Mouse (Mus musculus): Measurements from ENCODE around the gene Chaf1a. TPM values are rescaled to one million over a fixed set of nuclear protein-coding genes. Genes with fewer than 3 reads are reported as not detected.

The Chaf1a gene
- polyA plus RNA-seq, 1 experiment from 2014 or later: 44.5 TPM

DNA sequence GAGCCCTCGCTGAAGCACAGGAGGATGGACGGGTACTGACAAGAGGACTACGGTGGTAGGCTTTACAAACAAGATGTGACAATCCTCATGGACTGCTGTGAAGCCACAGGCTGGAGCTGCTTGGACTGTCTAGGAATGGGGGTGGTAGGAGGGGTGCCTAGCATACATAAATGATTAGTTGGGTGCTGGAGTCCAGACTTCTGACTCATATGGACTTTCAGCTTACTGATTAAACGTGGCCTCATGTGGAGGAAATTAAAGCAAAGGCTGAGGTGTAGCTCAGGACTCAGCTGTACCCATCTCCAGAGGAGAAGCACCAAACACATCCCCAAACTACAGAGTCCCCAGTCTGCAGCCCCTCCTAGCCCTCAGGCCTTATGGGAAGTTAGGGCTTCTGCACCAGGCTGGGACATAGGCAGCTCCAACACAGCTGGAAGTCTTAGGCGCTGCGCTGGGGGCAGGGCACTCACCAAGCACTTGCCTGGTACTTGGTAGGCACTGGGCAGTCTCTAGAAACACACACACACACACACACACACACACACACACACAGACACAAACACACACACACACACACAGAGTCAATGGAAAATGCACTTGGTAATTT is 8.0 kb upstream of the Chaf1a start:
- H3K4me1 ChIP-seq: peaks cover 25% of the 10 kb centered on the region
- WGBS: 78% methylated on average over 6 of the region's 6 CpGs
- no peaks in the 10 kb centered on the region for H3K27me3 ChIP-seq
- H3K4me3 ChIP-seq: no peak overlapping the region
- ATAC-seq (ENCODE audit: insufficient number of reproducible peaks, insufficient read depth, low FRiP score, low TSS enrichment): no peak
- H3K9ac ChIP-seq: no peak overlapping the region
- no peak overlapping the region for H3K27ac ChIP-seq
- peaks cover 33% of the 10 kb centered on the region for H3K36me3 ChIP-seq
- no peak overlapping the region for H3K4me2 ChIP-seq (replicated peaks)
- H3K9me3 ChIP-seq: no peaks in the 10 kb centered on the region

DNA sequence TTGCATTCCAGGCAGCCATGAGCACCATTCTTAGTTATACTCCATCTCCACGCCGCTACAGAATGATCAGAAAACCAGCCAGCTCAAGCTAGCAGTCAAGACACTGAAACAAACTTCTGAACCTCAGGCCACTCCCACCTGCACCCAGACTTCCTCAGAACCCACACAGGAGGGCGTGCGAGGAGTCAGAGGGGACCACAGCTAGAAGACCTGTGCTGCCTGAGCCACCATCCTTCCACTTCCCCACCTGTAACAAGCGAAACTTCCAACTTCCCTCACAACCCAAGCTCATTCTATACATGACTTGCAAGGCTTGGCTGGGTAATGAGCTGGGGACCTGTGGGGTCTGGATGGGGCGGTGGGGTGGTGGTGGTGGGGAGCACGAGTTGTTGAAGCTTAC is 7.4 kb upstream of the Chaf1a start:
- ATAC-seq (ENCODE audit: insufficient number of reproducible peaks, insufficient read depth, low FRiP score, low TSS enrichment): no peak
- Histone ChIP-seq H3K36me3 (peaks cover 33% of the 10 kb centered on the region), H3K9me3 (no peaks in the 10 kb centered on the region), H3K4me3 (no peak overlapping the region), H3K27ac (no peak overlapping the region), H3K27me3 (no peaks in the 10 kb centered on the region), H3K4me1 (peaks cover 25% of the 10 kb centered on the region), H3K9ac (no peak overlapping the region), H3K4me2 (replicated peaks) (no peak overlapping the region)
- 72% methylated on average over 7 of the region's 7 CpGs for WGBS

DNA sequence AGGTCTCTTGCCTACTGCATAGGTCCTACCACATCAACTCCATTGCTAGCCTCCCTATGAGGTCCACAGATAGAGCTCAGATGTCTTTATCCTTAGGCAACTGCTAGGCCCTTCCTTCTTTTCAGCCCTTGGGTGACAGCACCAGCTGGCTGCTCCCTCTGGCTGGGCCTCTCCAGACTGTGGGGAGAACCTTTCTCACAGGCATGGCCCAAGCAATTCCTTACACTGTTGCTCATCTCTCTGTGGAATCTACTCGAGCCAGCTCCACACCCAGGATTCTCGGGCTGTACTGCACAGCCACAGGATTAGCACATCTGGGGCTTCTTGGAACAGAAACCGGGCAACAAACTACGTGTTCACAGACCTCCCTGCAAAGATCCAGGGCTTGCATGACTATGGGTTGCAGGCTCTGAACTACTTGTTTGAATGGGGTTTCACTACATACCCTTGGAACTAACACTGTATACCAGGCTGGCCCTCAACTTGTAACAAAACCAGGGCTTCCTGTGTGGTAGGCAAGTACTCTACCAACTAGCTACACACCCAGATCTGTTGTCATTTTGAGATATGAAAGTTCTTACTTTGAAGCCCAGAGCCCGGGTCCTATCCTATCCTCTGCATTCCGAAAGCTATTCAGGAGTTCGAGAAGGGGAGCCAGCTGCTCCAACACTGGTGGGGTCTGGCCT is 6.1 kb upstream of the Chaf1a start:
- H3K27me3 ChIP-seq: no peaks in the 10 kb centered on the region
- no peak for ATAC-seq (ENCODE audit: insufficient number of reproducible peaks, insufficient read depth, low FRiP score, low TSS enrichment)
- 85% methylated on average over 7 of the region's 7 CpGs for WGBS
- H3K36me3 ChIP-seq: peaks cover 26% of the 10 kb centered on the region
- H3K9me3 ChIP-seq: no peaks in the 10 kb centered on the region
- no peak overlapping the region for H3K4me2 ChIP-seq (replicated peaks)
- H3K4me3 ChIP-seq: 0 out of 2 replicates have a peak overlapping the region, but pooled peaks have one; percentile 8
- no peak overlapping the region for H3K27ac ChIP-seq
- peak overlapping the region; percentile 90; the same call in 1 of the 2 replicates for H3K9ac ChIP-seq
- H3K4me1 ChIP-seq: peaks cover 25% of the 10 kb centered on the region

DNA sequence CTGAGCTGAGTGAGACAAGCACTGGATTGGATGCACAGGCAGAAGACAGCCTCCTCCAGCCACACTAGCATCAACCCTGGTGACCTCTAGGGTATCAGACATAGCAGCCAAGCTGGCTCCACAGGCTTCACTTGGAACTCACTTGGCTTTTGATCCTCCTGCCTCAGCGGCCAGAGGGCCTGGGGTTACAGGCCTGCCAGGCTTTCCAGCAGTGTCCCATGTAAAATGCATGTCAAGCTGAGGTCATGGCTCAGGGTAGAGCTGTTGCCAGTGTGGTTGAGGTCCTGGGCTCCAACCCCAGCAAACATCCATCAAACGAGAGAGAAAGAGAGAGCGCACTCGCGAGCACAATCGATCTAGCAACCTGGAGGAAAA is 5.5 kb upstream of the Chaf1a start:
- WGBS: 92% methylated on average over 6 of the region's 6 CpGs
- Histone ChIP-seq H3K27me3 (no peaks in the 10 kb centered on the region), H3K9me3 (no peaks in the 10 kb centered on the region), H3K27ac (no peak overlapping the region), H3K4me2 (replicated peaks) (peak overlapping the region; percentile 55), H3K36me3 (peaks cover 21% of the 10 kb centered on the region), H3K4me1 (peaks cover 25% of the 10 kb centered on the region), H3K9ac (peak overlapping the region; percentile 90), H3K4me3 (0 out of 2 replicates have a peak overlapping the region, but pooled peaks have one; percentile 8)
- ATAC-seq (ENCODE audit: insufficient number of reproducible peaks, insufficient read depth, low FRiP score, low TSS enrichment): no peak

DNA sequence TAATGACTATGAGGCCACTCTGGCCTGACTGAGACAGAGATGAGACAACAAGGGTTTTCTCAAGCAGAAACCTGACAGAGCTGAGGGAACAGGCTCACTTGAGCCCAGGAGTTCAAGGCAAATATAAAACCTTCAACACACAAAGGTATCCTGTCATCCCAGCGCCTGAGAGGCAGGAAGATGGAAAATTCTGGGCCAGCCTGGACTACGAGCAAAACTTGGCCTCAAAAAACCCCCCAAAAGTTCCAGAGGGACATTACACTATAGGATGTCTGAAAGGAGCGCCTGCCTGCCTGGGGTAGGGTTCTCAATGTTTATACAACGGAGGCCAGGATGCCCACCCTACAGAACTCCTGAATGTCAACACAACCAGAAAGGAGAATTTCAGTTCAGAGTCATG is 5.0 kb upstream of the Chaf1a start:
- Histone ChIP-seq H3K4me2 (replicated peaks) (peak overlapping the region; percentile 55), H3K9ac (peak overlapping the region; percentile 90), H3K9me3 (no peaks in the 10 kb centered on the region), H3K4me1 (peaks cover 25% of the 10 kb centered on the region), H3K27me3 (no peaks in the 10 kb centered on the region), H3K36me3 (peaks cover 16% of the 10 kb centered on the region), H3K4me3 (peak overlapping the region; percentile 80), H3K27ac (no peak overlapping the region)
- ATAC-seq (ENCODE audit: insufficient number of reproducible peaks, insufficient read depth, low FRiP score, low TSS enrichment): no peak
- WGBS: 77% methylated on average over 4 of the region's 4 CpGs

DNA sequence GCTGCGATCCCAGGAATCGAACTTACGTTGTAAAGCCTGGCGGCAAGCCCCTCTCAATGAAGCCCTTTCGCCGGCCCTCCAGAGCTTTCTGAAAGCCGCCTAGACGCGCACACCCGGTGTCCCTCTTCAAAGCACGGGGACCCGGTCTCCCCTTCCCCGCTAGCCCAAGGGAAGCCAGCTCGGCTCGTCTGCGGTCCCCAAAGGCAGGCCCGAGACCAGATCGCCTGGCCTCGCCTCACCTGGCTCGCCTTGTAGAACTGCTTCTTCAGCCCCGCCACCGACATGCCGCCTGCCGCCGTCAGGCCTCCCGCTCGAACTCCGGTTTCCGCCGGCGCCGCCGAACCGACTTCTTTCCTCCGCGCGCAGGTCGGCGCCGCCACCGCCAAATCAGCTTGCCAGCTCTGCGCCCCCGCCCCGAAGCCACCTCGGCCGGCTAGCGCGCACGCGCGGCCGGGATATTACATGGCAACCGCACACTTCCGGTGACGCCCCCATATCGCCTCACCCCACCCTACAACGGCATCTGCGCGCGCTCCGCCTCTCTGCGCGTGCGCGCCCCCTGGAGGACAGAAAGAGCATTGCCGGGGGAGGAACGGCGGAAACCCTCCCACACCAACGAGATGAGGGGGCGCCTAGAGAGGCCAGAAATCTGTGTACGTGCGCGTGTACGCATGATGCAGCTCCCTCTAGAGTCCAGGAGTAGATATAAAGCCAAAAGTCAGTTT is 3.9 kb upstream of the Chaf1a start, which contains the start of gene Sh3gl1:
Gene Sh3gl1, minus strand, starts transcription at position 460 of the 725 bp plus-strand sequence.
- peaks cover 15% of the 10 kb centered on the region for H3K36me3 ChIP-seq
- H3K9ac ChIP-seq: peak within 1 kb of the TSS; percentile 90
- peak within 1 kb of the TSS; percentile 80 for H3K4me3 ChIP-seq
- peak within 1 kb of the TSS; percentile 89 for H3K27ac ChIP-seq
- H3K4me1 ChIP-seq: peaks cover 29% of the 10 kb centered on the region
- under 1% methylated on average over 74 of the region's 74 CpGs for WGBS
- no peaks in the 10 kb centered on the region for H3K27me3 ChIP-seq
- peak within 1 kb of the TSS; percentile 55 for H3K4me2 ChIP-seq (replicated peaks)
- H3K9me3 ChIP-seq: no peaks in the 10 kb centered on the region
- ATAC-seq (ENCODE audit: insufficient number of reproducible peaks, insufficient read depth, low FRiP score, low TSS enrichment): peak; percentile 78

DNA sequence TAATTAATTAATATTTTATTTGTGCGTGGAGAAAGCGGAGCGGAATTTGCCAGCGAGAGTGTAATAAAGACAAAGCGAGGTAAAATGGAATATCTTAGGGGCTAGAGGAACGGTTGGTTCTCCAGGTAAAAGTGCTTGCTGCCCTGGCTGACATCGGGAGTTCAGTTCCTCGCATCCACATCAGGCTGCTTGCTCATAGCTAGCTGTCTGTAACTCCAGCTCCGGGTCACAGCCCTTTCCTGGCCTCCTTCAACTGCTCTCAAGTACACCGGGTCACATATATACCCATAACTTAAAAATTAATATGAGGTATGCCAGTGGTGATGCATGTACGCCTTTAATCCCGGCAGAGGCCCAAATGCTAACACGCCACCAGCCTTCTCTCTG is 3.3 kb upstream of the Chaf1a start:
- no peak overlapping the region for H3K27ac ChIP-seq
- no peaks in the 10 kb centered on the region for H3K27me3 ChIP-seq
- peak overlapping the region; percentile 55 for H3K4me2 ChIP-seq (replicated peaks)
- WGBS: 34% methylated on average over 13 of the region's 13 CpGs
- peaks cover 14% of the 10 kb centered on the region for H3K36me3 ChIP-seq
- no peaks in the 10 kb centered on the region for H3K9me3 ChIP-seq
- H3K4me3 ChIP-seq: peak overlapping the region; percentile 80; the same call in 1 of the 2 replicates
- no peak for ATAC-seq (ENCODE audit: insufficient number of reproducible peaks, insufficient read depth, low FRiP score, low TSS enrichment)
- peak overlapping the region; percentile 90; the same call in 1 of the 2 replicates for H3K9ac ChIP-seq
- peaks cover 35% of the 10 kb centered on the region for H3K4me1 ChIP-seq

DNA sequence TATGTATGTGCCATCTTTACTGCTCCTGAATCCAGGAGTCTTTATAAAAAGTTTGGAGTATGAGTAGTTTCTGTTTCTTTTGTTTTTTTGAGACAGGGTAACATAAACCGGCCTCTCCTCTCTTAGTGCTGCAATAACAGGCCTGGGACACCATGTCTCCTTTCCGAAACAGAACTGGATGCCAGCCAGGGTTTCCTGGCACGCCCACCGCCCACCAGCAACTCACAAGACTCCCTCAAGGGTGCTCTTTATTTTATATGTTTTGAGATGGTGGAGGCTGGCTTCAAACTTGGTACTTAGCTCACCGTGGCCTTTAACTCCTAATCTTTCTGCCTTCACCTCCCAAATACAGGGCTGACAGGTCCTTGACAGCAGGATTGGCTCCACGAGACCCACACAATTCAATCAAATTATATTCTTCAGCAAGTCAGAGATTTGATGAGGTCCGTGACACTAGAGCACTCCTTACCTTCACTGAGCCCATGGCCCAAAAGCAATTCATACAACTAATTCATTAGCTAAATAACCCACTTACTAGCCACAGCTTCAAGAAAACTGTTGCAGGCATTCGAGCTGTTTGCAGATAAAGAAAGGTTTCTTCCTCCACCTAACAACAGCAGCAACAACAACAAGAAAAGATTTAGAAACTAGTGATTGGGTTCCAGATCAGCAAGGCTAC is 1.5 kb upstream of the Chaf1a start:
- Histone ChIP-seq H3K9me3 (no peaks in the 10 kb centered on the region), H3K9ac (no peak overlapping the region), H3K36me3 (peaks cover 12% of the 10 kb centered on the region), H3K4me3 (no peak overlapping the region), H3K4me1 (peaks cover 32% of the 10 kb centered on the region), H3K27me3 (no peaks in the 10 kb centered on the region), H3K4me2 (replicated peaks) (no peak overlapping the region), H3K27ac (no peak overlapping the region)
- no peak for ATAC-seq (ENCODE audit: insufficient number of reproducible peaks, insufficient read depth, low FRiP score, low TSS enrichment)
- 89% methylated on average over 8 of the region's 8 CpGs for whole genome bisulfite sequencing

DNA sequence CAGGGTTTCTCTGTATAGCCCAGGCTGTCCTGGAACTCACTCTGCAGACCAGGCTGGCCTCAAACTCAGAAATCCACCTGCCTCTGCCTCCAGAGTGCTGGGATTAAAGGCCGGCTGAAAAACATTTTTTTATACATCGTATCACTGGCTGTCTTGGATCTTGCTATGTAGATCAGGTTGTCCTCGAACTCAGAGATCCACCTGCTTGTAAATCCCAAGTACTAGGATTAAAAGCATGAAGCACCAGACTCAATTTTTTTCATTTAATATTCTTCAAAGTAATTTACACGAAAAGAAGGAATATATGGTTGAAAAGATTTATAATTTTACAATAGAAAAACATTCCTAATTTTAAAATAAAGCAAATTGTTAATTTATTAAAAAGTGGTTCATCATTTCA is 894 bp upstream of the Chaf1a start:
- no peaks in the 10 kb centered on the region for H3K27me3 ChIP-seq
- 77% methylated on average over 4 of the region's 4 CpGs for WGBS
- no peak overlapping the region for H3K4me3 ChIP-seq
- no peak overlapping the region for H3K9ac ChIP-seq
- H3K9me3 ChIP-seq: no peaks in the 10 kb centered on the region
- H3K36me3 ChIP-seq: peaks cover 14% of the 10 kb centered on the region
- peak overlapping the region; percentile 73 for H3K4me2 ChIP-seq (replicated peaks)
- H3K27ac ChIP-seq: no peak overlapping the region
- no peak for ATAC-seq (ENCODE audit: insufficient number of reproducible peaks, insufficient read depth, low FRiP score, low TSS enrichment)
- peaks cover 27% of the 10 kb centered on the region for H3K4me1 ChIP-seq

DNA sequence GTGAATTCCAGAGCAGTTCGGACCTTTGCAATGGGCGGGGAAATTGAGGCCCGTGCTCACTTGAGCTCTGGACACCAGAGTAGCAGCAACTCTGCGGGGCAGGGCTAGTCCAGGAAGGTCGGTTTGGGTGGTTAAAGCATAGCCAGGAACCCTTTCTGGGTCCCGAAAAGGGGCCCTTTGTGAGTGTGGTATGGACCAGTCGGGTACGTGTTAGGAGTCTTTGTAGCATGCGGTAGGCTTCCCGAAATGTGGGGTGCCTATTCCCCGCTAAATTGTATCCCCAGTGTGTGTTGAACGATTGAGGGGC is 571 bp downstream of the Chaf1a start:
- no peak for ATAC-seq (ENCODE audit: insufficient number of reproducible peaks, insufficient read depth, low FRiP score, low TSS enrichment)
- Histone ChIP-seq H3K27me3 (no peaks in the 10 kb centered on the region), H3K9me3 (no peaks in the 10 kb centered on the region), H3K36me3 (peaks cover 25% of the 10 kb centered on the region), H3K27ac (peak overlapping the region; percentile 84), H3K4me3 (peak overlapping the region; percentile 83), H3K9ac (peak overlapping the region; percentile 83), H3K4me2 (replicated peaks) (peak overlapping the region; percentile 73), H3K4me1 (peaks cover 14% of the 10 kb centered on the region)
- 1% methylated on average over 12 of the region's 12 CpGs for WGBS

DNA sequence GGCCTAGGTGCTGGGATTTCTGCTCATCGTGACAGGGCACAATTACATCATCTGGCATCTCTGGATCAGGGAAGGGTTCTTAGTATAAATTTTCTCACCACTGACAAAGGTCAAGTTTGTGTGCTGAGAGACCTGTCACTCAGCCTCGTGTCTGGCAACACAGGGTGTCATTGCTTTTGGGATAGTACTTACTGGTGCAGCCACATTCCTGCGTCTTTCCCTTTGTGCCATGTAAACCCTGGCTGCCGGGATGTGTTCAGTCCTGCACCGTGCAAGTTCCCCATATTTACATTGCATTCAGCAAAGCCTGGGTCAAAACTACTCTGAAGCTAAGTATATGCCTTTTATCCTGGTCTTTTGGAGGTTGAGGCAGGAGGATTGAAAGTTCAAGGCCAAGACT is 11.1 kb downstream of the Chaf1a start:
- no peaks in the 10 kb centered on the region for H3K27me3 ChIP-seq
- 0 out of 2 replicates have a peak, but pooled peaks have one; percentile 62 for ATAC-seq (ENCODE audit: insufficient number of reproducible peaks, insufficient read depth, low FRiP score, low TSS enrichment)
- WGBS: 86% methylated on average over 5 of the region's 5 CpGs

More for the DNA sequence above, 11.1 kb downstream of the Chaf1a start:
- no peaks in the 10 kb centered on the region for H3K9me3 ChIP-seq
- no peak overlapping the region for H3K4me3 ChIP-seq
- H3K4me2 ChIP-seq (replicated peaks): no peak overlapping the region
- no peaks in the 10 kb centered on the region for H3K4me1 ChIP-seq
- H3K9ac ChIP-seq: no peak overlapping the region
- peaks cover 79% of the 10 kb centered on the region for H3K36me3 ChIP-seq
- no peak overlapping the region for H3K27ac ChIP-seq
